Mouse (Mus musculus) embryonic facial prominence, embryonic 11.5 days (tissue): ENCODE measurements around the gene Gjc3. TPM values are rescaled to one million over a fixed set of nuclear protein-coding genes. Genes with fewer than 3 reads are reported as not detected.

Source experiments
- ATAC-seq: fragments of 200-750 bp; cut with Nextera tagmentation; replicated peaks from 2 replicates; pipeline ENCODE4 v1.8.0; 2017; ENCODE audit warnings: low read depth; ENCODE audit not compliant: insufficient number of reproducible peaks, low FRiP score, low TSS enrichment
- DNase-seq: peaks from one replicate; pipeline ENCODE4 v3.0.0-alpha.2; 2015; ENCODE audit warnings: low spot score
- H3K27ac ChIP-seq: fragments of 300-500 bp; sonication (generic); replicated peaks from 2 replicates; pipeline ENCODE4 v1.5.1; 2014; ENCODE audit warnings: mild to moderate bottlenecking, low read depth, low read length, control low read depth
- H3K27me3 ChIP-seq: fragments of 300-500 bp; sonication (generic); 2 replicates; pipeline ENCODE4 v1.6.1; 2014; ENCODE audit warnings: mild to moderate bottlenecking, low read length, moderate library complexity, mixed read lengths; ENCODE audit not compliant: control insufficient read depth, insufficient read depth
- H3K36me3 ChIP-seq: fragments of 300-500 bp; sonication (generic); replicated peaks from 2 replicates; pipeline ENCODE4 v1.6.1; 2014; ENCODE audit warnings: low read depth, mild to moderate bottlenecking, low read length, moderate library complexity, mixed read lengths; ENCODE audit not compliant: control insufficient read depth, insufficient read depth
- H3K4me1 ChIP-seq: fragments of 300-500 bp; sonication (generic); 2 replicates; pipeline ENCODE4 v1.6.1; 2014; ENCODE audit warnings: low read length, mixed read lengths; ENCODE audit not compliant: control insufficient read depth, insufficient read depth
- H3K4me2 ChIP-seq: fragments of 300-500 bp; sonication (generic); 2 replicates; pipeline ENCODE4 v1.6.1; 2014; ENCODE audit warnings: low read depth, mild to moderate bottlenecking, control low read depth, low read length, moderate library complexity
- H3K4me3 ChIP-seq: fragments of 300-500 bp; sonication (generic); 2 replicates; pipeline ENCODE4 v1.5.1; 2014; ENCODE audit warnings: low read depth, low read length, control low read depth
- H3K9ac ChIP-seq: fragments of 300-500 bp; sonication (generic); replicated peaks from 2 replicates; pipeline ENCODE4 v1.6.1; 2014; ENCODE audit warnings: mild to moderate bottlenecking, control low read depth, low read length
- H3K9me3 ChIP-seq: fragments of 300-500 bp; sonication (generic); replicated peaks from 2 replicates; pipeline ENCODE4 v1.6.1; 2016; ENCODE audit warnings: mild to moderate bottlenecking, low read length, inconsistent platforms, mixed read lengths; ENCODE audit not compliant: control insufficient read depth
- WGBS: fragments of 180-500 bp; shearing (Covaris S2); extraction: QIAGEN DNeasy Blood & Tissue Kit; methylation state at CpG from one replicate; pipeline ENCODE4 v1.1.7; 2014; 5-methylcytosine and 5-hydroxymethylcytosine counted together
- polyA plus RNA-seq: library from polyadenylated mRNA; unstranded; fragments of >200 nt; fragmentation: Nextera tagmentation; extraction: Ambion mirVana; gene quantifications from 2 replicates; pipeline ENCODE4 v1.2.1, GENCODE M21; 2014

Gene Gjc3
- polyA plus RNA-seq, 1 experiment from 2014 or later, result not detected

GRCm38 (mm10) chr5:137909564-137910262 is 53.2 kb downstream of the Gjc3 start:
- no peak overlapping the region for H3K27ac ChIP-seq
- no peaks in the 10 kb centered on the region for H3K4me1 ChIP-seq
- no peak overlapping the region for H3K4me3 ChIP-seq
- H3K9ac ChIP-seq, result no peak overlapping the region
- 71% methylated on average over 3 of the region's 3 CpGs for WGBS
- H3K9me3 ChIP-seq, result no peaks in the 10 kb centered on the region
- DNase-seq, result no peak
- no peak overlapping the region for H3K4me2 ChIP-seq
- ATAC-seq, result no peak
- no peaks in the 10 kb centered on the region for H3K36me3 ChIP-seq
- H3K27me3 ChIP-seq, result no peaks in the 10 kb centered on the region

Other genes starting within 250 kb of the Gjc3 start
- gene Nyap1, start 221.5 kb downstream of the Gjc3 start, polyA plus RNA-seq, result 1.6 and 2.5 TPM in 2 replicates
- 76.1 and 78.8 TPM in 2 replicates for gene Tsc22d4, start 217.4 kb downstream of the Gjc3 start, polyA plus RNA-seq
- gene Ppp1r35, start 184.2 kb downstream of the Gjc3 start, polyA plus RNA-seq, result 57.6 and 65.1 TPM in 2 replicates
- 11.5 and 12.5 TPM in 2 replicates for gene Mepce, start 175.4 kb downstream of the Gjc3 start, polyA plus RNA-seq
- gene Zcwpw1, start 175.3 kb downstream of the Gjc3 start, polyA plus RNA-seq, result 22.0 and 23.1 TPM in 2 replicates
- gene Pilra, start 126.8 kb downstream of the Gjc3 start, polyA plus RNA-seq, result 0.28 TPM in 1 of 2 replicates, not detected in the other
- gene Pilrb1, start 105.0 kb downstream of the Gjc3 start, polyA plus RNA-seq, result 0.40 TPM in 1 of 2 replicates, not detected in the other
- gene Pilrb2, start 91.3 kb downstream of the Gjc3 start, polyA plus RNA-seq, result not detected in 2 replicates
- not detected in 2 replicates for gene Cyp3a13, start 41.5 kb downstream of the Gjc3 start, polyA plus RNA-seq
- gene Azgp1, start 18.4 kb upstream of the Gjc3 start, polyA plus RNA-seq, result not detected in 2 replicates
- gene Smok3a, start 58.2 kb upstream of the Gjc3 start, polyA plus RNA-seq, result not detected in 2 replicates
- not detected in 2 replicates for gene Smok3b, start 58.3 kb upstream of the Gjc3 start, polyA plus RNA-seq
- gene Smok3c, start 90.1 kb upstream of the Gjc3 start, polyA plus RNA-seq, result not detected in 2 replicates
- 37.6 and 40.1 TPM in 2 replicates for gene Zkscan1, start 122.0 kb upstream of the Gjc3 start, polyA plus RNA-seq
- gene Zscan21, start 153.8 kb upstream of the Gjc3 start, polyA plus RNA-seq, result 97.3 and 110 TPM in 2 replicates
- 16.3 and 16.4 TPM in 2 replicates for gene Zfp113, start 192.6 kb upstream of the Gjc3 start, polyA plus RNA-seq
- gene Cops6, start 198.0 kb upstream of the Gjc3 start, polyA plus RNA-seq, result 272 and 292 TPM in 2 replicates
- 15.9 and 19.7 TPM in 2 replicates for gene Ap4m1, start 208.9 kb upstream of the Gjc3 start, polyA plus RNA-seq
- 303 and 307 TPM in 2 replicates for gene Mcm7, start 209.3 kb upstream of the Gjc3 start, polyA plus RNA-seq
- gene Taf6, start 224.4 kb upstream of the Gjc3 start, polyA plus RNA-seq, result 120 and 125 TPM in 2 replicates
- 56.4 and 61.6 TPM in 2 replicates for gene Cnpy4, start 224.4 kb upstream of the Gjc3 start, polyA plus RNA-seq
- gene Mblac1, start 231.2 kb upstream of the Gjc3 start, polyA plus RNA-seq, result 8.1 and 8.6 TPM in 2 replicates